Mouse (Mus musculus): ENCODE data around the gene Abcb5.

GRCm38 (mm10) chr12:118846649-118847321, 119.4 kb downstream of the Abcb5 start:
- no peak for TF ChIP-seq POLR2A (IDR thresholded peaks at IDR 0.05; ENCODE audit: insufficient read depth, low read depth, low read length)
- no peak for TF ChIP-seq CTCF (IDR thresholded peaks at IDR 0.05)
- TF ChIP-seq EP300 (IDR thresholded peaks at IDR 0.05; ENCODE audit: insufficient read depth, low read depth, low read length): no peak
